Mouse (Mus musculus): ENCODE measurements around the gene Tbc1d13.

- TF ChIP-seq CTCF (IDR thresholded peaks at IDR 0.05; ENCODE audit: control insufficient read depth, insufficient read depth, low read length) (no peak), POLR2A (IDR thresholded peaks at IDR 0.05; ENCODE audit: borderline replicate concordance, control insufficient read depth, low read depth, low read length) (no peak)
Observed at GRCm38 (mm10) chr2:30199984-30200383, 66.4 kb downstream of the Tbc1d13 start.
